Mouse (Mus musculus) forebrain, embryonic 10.5 days (tissue): Measurements from ENCODE around the gene Adam30. TPM values are rescaled to one million over a fixed set of nuclear protein-coding genes. Genes with fewer than 3 reads are reported as not detected.

Source experiments
- DNase-seq: peaks from one replicate; pipeline ENCODE4 v3.0.0-alpha.2; 2017; ENCODE audit warnings: low spot score; ENCODE audit errors: extremely low spot score
- H3K27ac ChIP-seq: fragments of 300-500 bp; sonication (generic); 2 replicates; pipeline ENCODE4 v1.5.1; 2016; ENCODE audit warnings: mild to moderate bottlenecking
- H3K27me3 ChIP-seq: fragments of 300-500 bp; sonication (generic); 2 replicates; pipeline ENCODE4 v1.6.1; 2016; ENCODE audit warnings: mild to moderate bottlenecking; ENCODE audit not compliant: poor library complexity, severe bottlenecking
- H3K36me3 ChIP-seq: fragments of 300-500 bp; sonication (generic); replicated peaks from 2 replicates; pipeline ENCODE4 v1.6.1; 2016; ENCODE audit warnings: mild to moderate bottlenecking, moderate library complexity
- H3K4me1 ChIP-seq: fragments of 300-500 bp; sonication (generic); 2 replicates; pipeline ENCODE4 v1.6.1; 2016
- H3K4me3 ChIP-seq: fragments of 300-500 bp; sonication (generic); 2 replicates; pipeline ENCODE4 v1.5.1; 2016; ENCODE audit warnings: mild to moderate bottlenecking, moderate library complexity
- H3K9me3 ChIP-seq: fragments of 300-500 bp; sonication (generic); 2 replicates; pipeline ENCODE4 v1.6.1; 2016; ENCODE audit warnings: mild to moderate bottlenecking, moderate library complexity
- WGBS: fragments of 180-500 bp; shearing (Covaris S2); methylation state at CpG from one replicate; pipeline ENCODE4 v1.1.7; 2016; 5-methylcytosine and 5-hydroxymethylcytosine counted together
- polyA plus RNA-seq: library from polyadenylated mRNA; unstranded; fragments of >200 nt; fragmentation: Nextera tagmentation; extraction: Ambion mirVana; gene quantifications from 2 replicates; pipeline ENCODE4 v1.2.1, GENCODE M21; 2016

Gene Adam30
- polyA plus RNA-seq, 1 experiment from 2014 or later = not detected

DNA sequence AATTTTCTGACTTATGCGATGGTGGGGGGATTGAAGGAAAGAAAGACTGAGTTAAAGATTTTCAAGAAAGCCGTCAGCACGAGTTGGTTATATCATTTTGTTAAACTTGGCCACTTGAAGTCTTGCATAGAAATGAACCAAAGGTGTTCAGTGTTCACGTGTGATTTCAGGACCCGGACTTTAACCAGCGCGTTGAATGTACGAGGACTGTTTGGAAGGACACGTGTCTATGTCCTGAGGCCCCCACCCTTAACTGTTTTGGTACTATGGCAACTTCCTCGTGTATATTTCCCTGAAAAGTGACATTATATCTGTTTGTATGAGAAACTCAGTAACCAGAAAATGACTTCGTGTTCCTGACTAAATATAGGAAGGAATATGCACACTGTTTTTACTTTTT is 10.5 kb upstream of the Adam30 start:
- Histone ChIP-seq H3K36me3 (peaks cover 60% of the 10 kb centered on the region), H3K27me3 (no peaks in the 10 kb centered on the region), H3K4me3 (no peak overlapping the region), H3K4me1 (no peaks in the 10 kb centered on the region), H3K27ac (no peak overlapping the region), H3K9me3 (no peaks in the 10 kb centered on the region)
- WGBS = 97% methylated on average over 11 of the region's 11 CpGs
- no peak for DNase-seq

DNA sequence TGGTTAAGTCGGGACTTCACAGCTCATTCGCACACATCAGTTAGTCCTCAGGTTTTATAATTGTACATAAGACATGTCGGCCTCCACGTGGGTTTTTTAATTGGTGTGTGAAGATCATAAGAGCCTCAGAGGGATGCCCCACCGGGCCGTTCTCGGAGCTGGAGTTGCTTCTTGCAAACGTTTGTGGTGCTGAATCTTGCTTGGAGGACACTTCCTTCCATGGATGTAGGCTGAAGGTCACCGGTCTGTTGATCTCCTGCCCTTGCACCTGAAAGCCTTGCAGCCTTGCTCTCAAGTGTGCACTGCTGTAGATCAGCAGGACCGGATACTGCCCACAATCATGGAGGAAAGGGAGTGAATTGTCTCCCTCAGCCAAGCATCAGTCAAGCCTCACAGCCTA is 9.4 kb upstream of the Adam30 start:
- no peaks in the 10 kb centered on the region for H3K9me3 ChIP-seq
- H3K36me3 ChIP-seq = peaks cover 49% of the 10 kb centered on the region
- H3K4me1 ChIP-seq = no peaks in the 10 kb centered on the region
- H3K27me3 ChIP-seq = no peaks in the 10 kb centered on the region
- no peak overlapping the region for H3K27ac ChIP-seq
- no peak overlapping the region for H3K4me3 ChIP-seq
- WGBS = 90% methylated on average over 10 of the region's 10 CpGs
- DNase-seq = no peak

DNA sequence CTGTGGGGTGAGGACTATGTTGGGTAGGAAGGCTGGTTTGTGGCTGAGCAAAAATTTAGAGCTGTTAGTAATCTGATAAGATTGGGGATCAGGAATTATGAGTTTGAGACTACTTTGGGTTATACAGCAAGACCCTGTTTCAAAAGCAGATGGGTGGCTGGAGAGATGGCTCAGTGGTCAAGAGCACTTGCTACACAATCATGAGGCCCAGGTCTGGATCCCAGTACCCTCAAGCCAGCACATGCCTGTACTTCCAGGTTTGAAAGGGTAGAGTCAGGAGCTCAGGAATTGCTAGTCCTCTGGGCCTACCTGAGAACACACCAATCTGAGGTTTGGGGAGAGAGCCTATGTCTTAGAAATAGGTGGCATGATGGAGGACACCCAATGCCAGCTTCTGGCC is 7.0 kb upstream of the Adam30 start:
- peaks cover 24% of the 10 kb centered on the region for H3K36me3 ChIP-seq
- H3K27me3 ChIP-seq = no peaks in the 10 kb centered on the region
- DNase-seq = no peak
- H3K27ac ChIP-seq = no peak overlapping the region
- H3K4me3 ChIP-seq = no peak overlapping the region
- H3K4me1 ChIP-seq = no peaks in the 10 kb centered on the region
- H3K9me3 ChIP-seq = no peaks in the 10 kb centered on the region

DNA sequence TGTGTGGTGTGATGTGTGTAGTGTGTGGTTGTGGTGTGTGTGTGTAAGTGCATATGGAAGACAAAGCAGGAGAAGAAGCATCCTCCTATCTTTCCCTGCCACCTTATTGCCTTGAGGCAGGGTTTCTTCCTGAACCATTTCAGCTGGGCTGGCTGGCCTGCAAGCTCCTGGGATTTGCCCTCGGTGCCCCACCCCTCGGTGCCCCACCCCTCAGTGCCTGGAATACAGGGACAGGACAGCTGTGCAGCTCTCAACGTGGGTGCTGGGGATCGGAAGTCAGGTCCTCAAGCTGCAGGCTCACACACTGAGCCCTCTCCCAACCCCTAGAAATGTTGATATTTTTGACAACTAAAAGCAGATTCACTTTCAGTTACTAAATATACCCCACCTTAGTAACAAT is 4.3 kb upstream of the Adam30 start:
- Histone ChIP-seq H3K27me3 (no peaks in the 10 kb centered on the region), H3K27ac (no peak overlapping the region), H3K4me3 (no peak overlapping the region), H3K36me3 (peaks cover 4% of the 10 kb centered on the region), H3K9me3 (no peaks in the 10 kb centered on the region), H3K4me1 (peaks cover 4% of the 10 kb centered on the region; the same call in 1 of the 2 replicates)
- DNase-seq = no peak
- 43% methylated on average over 4 of the region's 4 CpGs for WGBS

DNA sequence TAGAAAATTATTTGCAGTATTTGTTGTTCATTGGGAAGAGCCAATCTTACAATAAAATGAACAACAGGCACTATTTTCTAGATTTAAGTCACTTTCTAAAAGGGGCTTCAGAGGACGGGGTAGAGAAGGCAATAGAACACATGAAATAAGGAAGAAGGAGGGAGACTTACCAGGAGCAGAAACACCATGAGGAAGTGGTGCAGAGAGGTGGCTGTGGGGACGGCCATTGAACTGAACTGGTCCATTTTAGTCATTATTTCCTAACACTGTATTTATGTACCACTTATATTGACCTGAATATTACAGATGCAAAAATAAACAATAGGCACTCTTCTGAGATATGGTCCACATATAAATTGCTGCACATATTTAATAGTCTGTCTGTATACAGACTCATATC is 3.4 kb upstream of the Adam30 start:
- DNase-seq = no peak
- Histone ChIP-seq H3K36me3 (no peaks in the 10 kb centered on the region), H3K27ac (no peak overlapping the region), H3K4me1 (peaks cover 4% of the 10 kb centered on the region; the same call in 1 of the 2 replicates), H3K9me3 (no peaks in the 10 kb centered on the region), H3K4me3 (no peak overlapping the region), H3K27me3 (no peaks in the 10 kb centered on the region)
- 75% methylated on average over 2 of the region's 2 CpGs for WGBS

DNA sequence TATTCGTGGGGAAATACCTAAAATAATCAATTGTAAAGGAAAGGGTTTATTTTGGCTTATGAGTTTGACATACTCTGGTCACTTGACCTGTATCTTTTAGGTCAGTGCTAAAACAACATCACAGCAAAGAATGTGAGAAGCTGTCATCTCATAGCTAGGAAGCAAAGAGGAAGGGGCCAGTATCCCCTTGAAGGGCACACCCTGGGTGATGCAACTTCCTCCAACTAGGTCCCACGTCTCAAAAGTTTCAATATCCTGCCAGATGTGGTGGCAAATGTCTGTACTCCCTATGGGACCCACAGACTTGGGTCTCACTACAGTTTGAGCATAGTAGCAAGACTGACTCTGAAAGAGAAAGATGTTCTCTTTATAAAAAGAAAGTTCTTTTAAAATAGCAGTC is 2.8 kb upstream of the Adam30 start:
- no peaks in the 10 kb centered on the region for H3K9me3 ChIP-seq
- no peak overlapping the region for H3K27ac ChIP-seq
- no peaks in the 10 kb centered on the region for H3K36me3 ChIP-seq
- no peak for DNase-seq
- no peak overlapping the region for H3K4me3 ChIP-seq
- H3K4me1 ChIP-seq = peaks cover 4% of the 10 kb centered on the region; the same call in 1 of the 2 replicates
- 65% methylated on average over 2 of the region's 2 CpGs for WGBS
- no peaks in the 10 kb centered on the region for H3K27me3 ChIP-seq

DNA sequence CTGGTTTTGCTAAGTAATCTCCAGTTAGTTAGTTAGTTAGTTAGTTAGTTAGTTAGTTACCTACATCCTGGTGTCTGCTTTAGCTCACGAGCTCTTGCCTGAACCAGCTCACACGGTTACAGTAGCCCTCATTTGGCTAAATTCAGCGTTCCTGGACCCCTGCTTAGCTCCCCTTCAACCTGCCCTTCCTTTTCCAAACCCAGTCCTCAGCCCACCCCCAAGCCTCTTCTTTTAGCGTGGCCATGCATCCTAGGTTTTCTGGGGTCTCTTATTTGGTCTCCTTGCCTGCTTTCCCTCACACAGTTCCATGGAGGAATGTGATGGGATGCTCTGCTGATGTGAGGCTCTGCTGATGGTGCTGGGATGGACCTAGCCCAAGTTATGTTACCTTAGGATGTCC is 1.8 kb upstream of the Adam30 start:
- no peak overlapping the region for H3K4me3 ChIP-seq
- no peaks in the 10 kb centered on the region for H3K36me3 ChIP-seq
- no peaks in the 10 kb centered on the region for H3K9me3 ChIP-seq
- DNase-seq = no peak
- H3K4me1 ChIP-seq = peaks cover 4% of the 10 kb centered on the region; the same call in 1 of the 2 replicates
- 84% methylated on average over 4 of the region's 4 CpGs for WGBS
- H3K27me3 ChIP-seq = no peaks in the 10 kb centered on the region
- no peak overlapping the region for H3K27ac ChIP-seq

DNA sequence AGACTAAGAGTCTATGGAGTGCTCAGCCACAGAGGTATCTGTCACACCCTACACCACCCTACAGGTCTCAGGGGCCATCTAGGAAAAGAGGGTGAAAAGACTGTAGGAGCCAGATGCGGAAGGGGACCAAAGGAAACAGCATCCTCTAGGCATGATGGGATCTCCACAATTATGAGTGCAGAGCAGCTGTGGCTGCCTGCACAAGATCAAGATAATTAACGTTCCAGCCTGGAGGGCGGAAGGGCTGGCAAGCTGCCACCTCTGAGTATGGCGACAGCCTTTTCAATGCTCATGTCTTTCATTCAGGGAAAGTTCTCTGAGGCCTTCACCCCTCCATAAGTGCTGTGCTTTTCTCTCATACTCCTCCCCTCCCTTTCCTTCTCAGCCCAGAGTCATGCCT is 1.1 kb upstream of the Adam30 start:
- Histone ChIP-seq H3K9me3 (no peaks in the 10 kb centered on the region), H3K4me1 (peaks cover 4% of the 10 kb centered on the region; the same call in 1 of the 2 replicates), H3K36me3 (no peaks in the 10 kb centered on the region), H3K4me3 (no peak overlapping the region), H3K27ac (no peak overlapping the region), H3K27me3 (no peaks in the 10 kb centered on the region)
- DNase-seq = no peak
- WGBS = 85% methylated on average over 4 of the region's 4 CpGs

DNA sequence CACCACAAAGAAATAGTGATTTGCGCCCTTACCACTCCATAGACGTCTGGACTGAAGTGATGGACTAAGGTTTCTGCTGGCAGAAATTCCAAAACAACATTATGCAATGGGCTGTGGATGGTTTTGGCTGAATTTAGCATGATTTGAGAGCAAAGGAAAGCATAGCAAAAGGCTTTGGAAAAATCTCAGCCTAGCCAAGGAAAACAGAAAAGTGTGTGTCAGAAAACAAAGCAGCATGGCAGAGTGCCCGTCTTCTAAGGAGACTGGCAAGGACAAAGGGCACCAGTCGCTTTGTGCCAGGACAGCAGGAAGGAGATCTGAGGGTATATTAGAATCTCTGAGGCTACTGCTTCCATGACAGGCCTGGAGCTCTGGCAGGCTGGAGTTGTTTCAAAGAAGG is 17.9 kb downstream of the Adam30 start:
- H3K4me3 ChIP-seq = no peak overlapping the region
- no peaks in the 10 kb centered on the region for H3K4me1 ChIP-seq
- H3K27me3 ChIP-seq = no peaks in the 10 kb centered on the region
- H3K27ac ChIP-seq = no peak overlapping the region
- no peaks in the 10 kb centered on the region for H3K36me3 ChIP-seq
- no peaks in the 10 kb centered on the region for H3K9me3 ChIP-seq
- no peak for DNase-seq
- WGBS = 86% methylated on average over 4 of the region's 4 CpGs

DNA sequence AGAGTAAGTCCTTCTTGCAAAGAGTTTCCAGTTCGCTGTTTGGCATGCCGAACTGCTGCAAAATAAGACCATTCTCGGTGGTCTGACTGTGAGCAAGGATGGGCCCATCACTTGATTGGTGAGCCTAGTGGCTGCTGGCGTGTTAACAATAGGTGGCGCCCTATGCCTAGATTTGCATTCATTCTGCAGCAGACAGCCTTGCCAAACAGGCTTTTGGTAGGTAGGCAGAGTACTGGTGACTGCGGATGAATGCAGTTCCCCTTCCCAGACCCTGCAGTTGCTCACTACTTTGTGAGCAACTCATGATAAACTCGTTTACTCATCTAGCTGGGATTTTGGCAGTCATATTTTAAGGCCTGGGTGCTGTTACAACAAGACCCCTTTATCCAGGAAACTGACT is 20.4 kb downstream of the Adam30 start:
- DNase-seq = peak; percentile 42
- Histone ChIP-seq H3K9me3 (no peaks in the 10 kb centered on the region), H3K27me3 (no peaks in the 10 kb centered on the region), H3K36me3 (no peaks in the 10 kb centered on the region), H3K4me1 (peaks cover 9% of the 10 kb centered on the region), H3K27ac (no peak overlapping the region), H3K4me3 (no peak overlapping the region)
- 28% methylated on average over 7 of the region's 7 CpGs for WGBS

DNA sequence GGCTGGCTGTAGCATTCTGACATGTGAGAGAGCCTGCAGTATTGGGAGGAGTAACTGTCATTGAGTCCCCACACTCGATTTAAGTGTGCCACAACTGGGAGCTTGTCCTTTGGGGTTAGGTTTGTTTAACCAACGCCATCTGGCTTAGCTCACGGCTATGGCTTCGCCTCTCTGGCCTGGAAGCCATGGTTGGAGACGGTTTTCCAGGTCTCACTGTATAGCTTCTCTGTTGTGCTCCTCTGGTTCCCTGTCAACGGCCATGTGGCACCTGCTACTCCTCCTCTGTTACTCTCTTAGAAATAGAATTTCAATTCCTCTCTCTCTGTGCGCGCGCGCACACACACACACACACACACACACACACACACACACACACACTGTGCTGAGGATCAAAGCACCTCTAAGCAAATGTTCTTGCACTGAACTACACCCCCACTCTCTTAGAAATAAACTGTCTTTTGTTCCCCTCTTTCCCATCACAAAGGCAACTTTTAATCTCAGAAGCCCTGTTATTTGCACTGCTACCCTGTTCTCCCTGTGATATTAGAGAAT is 24.8 kb downstream of the Adam30 start:
- WGBS = 72% methylated on average over 10 of the region's 10 CpGs
- peak; percentile 31 for DNase-seq

DNA sequence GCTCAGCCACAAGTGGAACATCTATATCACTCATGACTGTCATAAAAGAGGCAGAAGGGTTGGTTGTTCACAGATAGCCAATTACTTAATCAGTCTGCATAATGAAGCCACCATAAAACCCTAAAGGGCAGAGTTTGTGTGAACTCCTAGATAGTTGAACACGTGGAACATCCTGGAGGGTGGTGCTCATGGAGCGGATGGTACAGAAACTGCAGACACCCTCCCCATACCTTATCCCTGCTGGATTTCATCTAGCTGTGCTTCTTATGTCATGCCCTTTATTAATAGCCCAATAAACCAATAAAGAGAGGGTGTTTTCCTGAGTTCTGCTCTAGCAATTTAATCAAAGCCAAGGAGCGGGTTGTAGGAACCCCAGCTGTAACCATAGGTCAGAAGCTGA is 27.3 kb downstream of the Adam30 start:
- no peaks in the 10 kb centered on the region for H3K36me3 ChIP-seq
- no peak overlapping the region for H3K27ac ChIP-seq
- no peak overlapping the region for H3K4me3 ChIP-seq
- DNase-seq = no peak
- H3K27me3 ChIP-seq = no peaks in the 10 kb centered on the region
- H3K4me1 ChIP-seq = peaks cover 10% of the 10 kb centered on the region
- 94% methylated on average over 3 of the region's 3 CpGs for WGBS
- H3K9me3 ChIP-seq = no peaks in the 10 kb centered on the region

More for the DNA sequence above, 24.8 kb downstream of the Adam30 start:
- no peak overlapping the region for H3K4me3 ChIP-seq
- H3K4me1 ChIP-seq = peaks cover 10% of the 10 kb centered on the region
- no peaks in the 10 kb centered on the region for H3K36me3 ChIP-seq
- H3K27ac ChIP-seq = peak overlapping the region; percentile 56
- no peaks in the 10 kb centered on the region for H3K9me3 ChIP-seq
- H3K27me3 ChIP-seq = no peaks in the 10 kb centered on the region

DNA sequence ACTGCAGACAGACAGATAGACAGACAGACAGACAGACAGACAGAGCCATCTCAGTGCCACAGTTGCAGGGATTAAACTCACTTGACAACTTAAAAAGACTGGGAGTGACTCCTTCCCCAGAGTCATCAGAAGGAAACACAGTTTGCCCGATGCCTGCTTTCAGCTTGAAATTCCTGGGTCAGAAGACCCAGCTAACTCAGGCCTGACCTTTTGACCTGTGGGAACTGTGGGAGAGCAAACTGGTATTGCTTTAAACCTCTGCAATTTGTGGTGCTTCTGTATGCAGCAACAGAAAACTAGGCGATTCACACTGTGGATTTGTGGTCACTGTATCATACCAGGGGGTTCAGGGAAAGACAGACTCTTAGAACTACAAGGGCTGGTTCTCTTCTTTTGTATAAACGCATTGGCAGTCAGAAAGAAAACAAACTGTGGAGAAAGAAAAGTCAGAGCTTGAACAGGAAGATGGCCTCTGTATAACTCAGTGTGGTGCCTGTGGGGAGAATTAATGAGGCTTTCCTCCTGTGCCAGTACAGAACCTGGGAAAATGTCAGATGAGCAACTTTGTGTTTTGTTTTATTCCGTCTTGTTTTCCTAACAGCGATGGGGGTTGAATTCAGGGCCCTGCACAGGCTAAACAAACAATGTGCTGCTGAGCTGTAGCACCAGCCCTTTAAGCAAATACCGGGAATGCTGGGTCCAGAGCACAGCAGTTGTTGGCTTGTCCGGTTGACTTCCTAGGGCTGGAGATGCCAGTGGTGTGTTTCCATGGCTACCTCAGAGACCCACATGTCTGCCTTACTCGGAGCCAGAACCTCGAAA is 37.5 kb downstream of the Adam30 start:
- peak overlapping the region; percentile 60 for H3K27ac ChIP-seq

More for the DNA sequence above, 37.5 kb downstream of the Adam30 start:
- Histone ChIP-seq H3K4me3 (no peak overlapping the region), H3K36me3 (no peaks in the 10 kb centered on the region), H3K27me3 (no peaks in the 10 kb centered on the region), H3K4me1 (peaks cover 23% of the 10 kb centered on the region), H3K9me3 (no peaks in the 10 kb centered on the region)
- WGBS = 18% methylated on average over 9 of the region's 9 CpGs
- DNase-seq = peak; percentile 21
